Comparison of ENCODE assay signal across 1 mouse cellular context in the genomic region with DNA sequence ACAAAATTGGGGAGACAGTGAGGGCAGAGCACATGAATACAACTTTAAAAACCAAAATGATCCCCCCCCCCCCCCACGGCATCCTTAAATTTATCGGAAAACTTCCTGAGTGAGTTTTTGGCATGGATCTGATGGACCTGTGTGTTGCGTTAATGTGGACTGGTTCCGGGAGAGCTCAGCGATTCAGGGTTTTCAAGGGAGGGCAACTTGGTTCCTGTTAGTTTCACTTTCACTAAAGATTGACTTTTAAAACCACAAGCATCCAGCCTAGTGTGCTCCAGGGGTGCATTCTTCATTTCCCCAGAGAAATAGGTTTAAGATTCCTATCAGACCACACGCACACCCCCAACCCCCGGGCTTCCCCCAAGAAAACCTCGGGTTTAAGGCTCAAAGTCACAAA.
TF ChIP-seq lines count a peak whose summit lies in the region.

No protein-coding gene starts in this region.

TF ChIP-seq in CH12.LX, 34 proteins besides CTCF, POLR2A, EP300 and RAD21 (continued from another document):
- TF ChIP-seq MEF2A (IDR thresholded peaks at IDR 0.05; ENCODE audit: borderline replicate concordance, low read depth, low read length) (peak; percentile 76), IRF4 (IDR thresholded peaks at IDR 0.05; ENCODE audit: low read depth, low read length) (peak; percentile 91), JUND (conservative IDR thresholded peaks at IDR 0.05; ENCODE audit: low read depth, low read length) (no peak), JUN (IDR thresholded peaks at IDR 0.05; ENCODE audit: insufficient read depth, low read depth, low read length) (no peak), ELF1 (IDR thresholded peaks at IDR 0.05; ENCODE audit: low read depth, low read length) (peak; percentile 49; the same call in 1 of the 2 replicates), UBTF (IDR thresholded peaks at IDR 0.05; ENCODE audit: low read depth, low read length) (no peak), TCF12 (IDR thresholded peaks at IDR 0.05; ENCODE audit: low read depth, low read length) (peak; percentile 77), CHD2 (IDR thresholded peaks at IDR 0.05; ENCODE audit: low read length) (no peak), ZC3H11A (IDR thresholded peaks at IDR 0.05; ENCODE audit: low read depth, low read length) (no peak), SIN3A (IDR thresholded peaks at IDR 0.05; ENCODE audit: low read length) (peak; percentile 87), RCOR1 (conservative IDR thresholded peaks at IDR 0.05; ENCODE audit: low read depth, low read length) (peak; percentile 71; the same call in 1 of the 2 replicates), GABPA (IDR thresholded peaks at IDR 0.05; ENCODE audit: insufficient replicate concordance, low read depth, low read length) (no peak), PAX5 (IDR thresholded peaks at IDR 0.05; ENCODE audit: low read length) (no peak)
TF ChIP-seq in CH12.LX: peak in this region for 18.
